Mouse (Mus musculus): ENCODE measurements around the gene Pip5kl1. TPM values are rescaled to one million over a fixed set of nuclear protein-coding genes. Genes with fewer than 3 reads are reported as not detected.

The Pip5kl1 gene
- polyA plus RNA-seq (2011; ENCODE audit: insufficient read length, low read depth, missing spikeins): 0.67 TPM in 1 of 2 replicates, not detected in the other

- Histone ChIP-seq H3K27ac (ENCODE audit: insufficient read depth, low read length) (no peak within 1 kb of the TSS), H3K4me1 (ENCODE audit: control insufficient read depth, insufficient read depth, low read length) (no peaks in the 10 kb centered on the region), H3K4me3 (ENCODE audit: insufficient read depth, low read length) (peak within 1 kb of the TSS; percentile 30)
- TF ChIP-seq CTCF (IDR thresholded peaks at IDR 0.05; ENCODE audit: borderline replicate concordance, insufficient read depth, low read length) (no peak), POLR2A (IDR thresholded peaks at IDR 0.05; ENCODE audit: low read depth, low read length) (no peak; the same call in 1 of the 2 replicates)
Observed at GRCm38 (mm10) chr2:32574497-32574896, at the start of gene Pip5kl1. Gene Pip5kl1, plus strand, starts transcription at chr2:32574797.

- no peak overlapping the region for H3K27ac ChIP-seq (ENCODE audit: insufficient read depth, low read length)
- TF ChIP-seq CTCF (IDR thresholded peaks at IDR 0.05; ENCODE audit: borderline replicate concordance, insufficient read depth, low read length): no peak
- no peak overlapping the region for H3K4me3 ChIP-seq (ENCODE audit: insufficient read depth, low read length)
- H3K4me1 ChIP-seq (ENCODE audit: control insufficient read depth, insufficient read depth, low read length): no peaks in the 10 kb centered on the region
Observed at GRCm38 (mm10) chr2:32525816-32526215, 48.8 kb upstream of the Pip5kl1 start.

GRCm38 (mm10) chr2:32527468-32527966, 47.1 kb upstream of the Pip5kl1 start:
- H3K4me1 ChIP-seq (ENCODE audit: control insufficient read depth, insufficient read depth, low read length): no peaks in the 10 kb centered on the region
- TF ChIP-seq POLR2A (IDR thresholded peaks at IDR 0.05; ENCODE audit: low read depth, low read length) (no peak), CTCF (IDR thresholded peaks at IDR 0.05; ENCODE audit: borderline replicate concordance, insufficient read depth, low read length) (no peak)
- H3K4me3 ChIP-seq (ENCODE audit: insufficient read depth, low read length): no peak overlapping the region
- H3K27ac ChIP-seq (ENCODE audit: insufficient read depth, low read length): no peak overlapping the region

GRCm38 (mm10) chr2:32528326-32528725, 46.3 kb upstream of the Pip5kl1 start:
- H3K4me3 ChIP-seq (ENCODE audit: insufficient read depth, low read length): no peak overlapping the region
- H3K27ac ChIP-seq (ENCODE audit: insufficient read depth, low read length): no peak overlapping the region
- no peaks in the 10 kb centered on the region for H3K4me1 ChIP-seq (ENCODE audit: control insufficient read depth, insufficient read depth, low read length)
- TF ChIP-seq POLR2A (IDR thresholded peaks at IDR 0.05; ENCODE audit: low read depth, low read length) (no peak), CTCF (IDR thresholded peaks at IDR 0.05; ENCODE audit: borderline replicate concordance, insufficient read depth, low read length) (no peak)

GRCm38 (mm10) chr2:32530479-32530878, 44.1 kb upstream of the Pip5kl1 start:
- no peak for TF ChIP-seq CTCF (IDR thresholded peaks at IDR 0.05; ENCODE audit: borderline replicate concordance, insufficient read depth, low read length)
- no peak for TF ChIP-seq POLR2A (IDR thresholded peaks at IDR 0.05; ENCODE audit: low read depth, low read length)
- H3K4me3 ChIP-seq (ENCODE audit: insufficient read depth, low read length): no peak overlapping the region
- peaks cover 5% of the 10 kb centered on the region; the same call in 1 of the 2 replicates for H3K4me1 ChIP-seq (ENCODE audit: control insufficient read depth, insufficient read depth, low read length)
- H3K27ac ChIP-seq (ENCODE audit: insufficient read depth, low read length): no peak overlapping the region

GRCm38 (mm10) chr2:32533163-32533562, 41.4 kb upstream of the Pip5kl1 start:
- TF ChIP-seq POLR2A (IDR thresholded peaks at IDR 0.05; ENCODE audit: low read depth, low read length) (no peak), CTCF (IDR thresholded peaks at IDR 0.05; ENCODE audit: borderline replicate concordance, insufficient read depth, low read length) (no peak)
- Histone ChIP-seq H3K27ac (ENCODE audit: insufficient read depth, low read length) (no peak overlapping the region), H3K4me3 (ENCODE audit: insufficient read depth, low read length) (no peak overlapping the region), H3K4me1 (ENCODE audit: control insufficient read depth, insufficient read depth, low read length) (peaks cover 5% of the 10 kb centered on the region; the same call in 1 of the 2 replicates)

GRCm38 (mm10) chr2:32534061-32534732, 40.4 kb upstream of the Pip5kl1 start:
- TF ChIP-seq POLR2A (IDR thresholded peaks at IDR 0.05; ENCODE audit: low read depth, low read length): peak; percentile 68
- no peak for TF ChIP-seq CTCF (IDR thresholded peaks at IDR 0.05; ENCODE audit: borderline replicate concordance, insufficient read depth, low read length)
- peak overlapping the region; percentile 75 for H3K27ac ChIP-seq (ENCODE audit: insufficient read depth, low read length)
- H3K4me3 ChIP-seq (ENCODE audit: insufficient read depth, low read length): peak overlapping the region; percentile 58
- peaks cover 5% of the 10 kb centered on the region; the same call in 1 of the 2 replicates for H3K4me1 ChIP-seq (ENCODE audit: control insufficient read depth, insufficient read depth, low read length)

- H3K4me3 ChIP-seq (ENCODE audit: insufficient read depth, low read length): peak within 1 kb of the TSS; percentile 79
- H3K4me1 ChIP-seq (ENCODE audit: control insufficient read depth, insufficient read depth, low read length): peaks cover 5% of the 10 kb centered on the region; the same call in 1 of the 2 replicates
- H3K27ac ChIP-seq (ENCODE audit: insufficient read depth, low read length): peak within 1 kb of the TSS; percentile 75
- no peak for TF ChIP-seq CTCF (IDR thresholded peaks at IDR 0.05; ENCODE audit: borderline replicate concordance, insufficient read depth, low read length)
- TF ChIP-seq POLR2A (IDR thresholded peaks at IDR 0.05; ENCODE audit: low read depth, low read length): peak; percentile 91
Observed at GRCm38 (mm10) chr2:32534733-32535471, 39.7 kb upstream of the Pip5kl1 start, which contains the start of gene Fam102a. Gene Fam102a, plus strand, starts transcription at chr2:32535332.

GRCm38 (mm10) chr2:32535501-32535991, 39.1 kb upstream of the Pip5kl1 start:
- no peak for TF ChIP-seq CTCF (IDR thresholded peaks at IDR 0.05; ENCODE audit: borderline replicate concordance, insufficient read depth, low read length)
- peak overlapping the region; percentile 79 for H3K4me3 ChIP-seq (ENCODE audit: insufficient read depth, low read length)
- peaks cover 5% of the 10 kb centered on the region; the same call in 1 of the 2 replicates for H3K4me1 ChIP-seq (ENCODE audit: control insufficient read depth, insufficient read depth, low read length)
- H3K27ac ChIP-seq (ENCODE audit: insufficient read depth, low read length): peak overlapping the region; percentile 62

Data from embryonic fibroblast, embryonic 13.5 days (primary cell).